Mouse (Mus musculus): Measurements from ENCODE around the gene Slc9c1.

DNA sequence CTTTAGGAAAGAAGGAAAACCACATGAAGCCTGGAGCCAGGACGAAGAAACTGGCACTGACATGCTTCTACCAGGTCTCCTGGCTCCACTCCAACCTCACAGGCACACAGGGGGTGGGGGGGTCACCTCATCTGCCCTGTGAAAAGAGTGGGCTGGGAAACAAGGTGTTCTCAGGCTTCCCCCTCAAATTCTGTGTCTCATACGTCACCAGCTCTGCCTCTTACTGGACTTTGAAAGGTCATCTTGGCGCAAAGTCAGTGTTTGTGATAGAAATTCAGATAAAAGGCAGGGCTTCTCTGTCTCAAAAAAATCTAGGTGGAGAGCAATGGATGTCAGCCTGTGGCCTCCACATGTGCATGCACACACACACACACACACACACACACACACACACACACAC is 106.2 kb downstream of the Slc9c1 start:
- TF ChIP-seq POLR2A (IDR thresholded peaks at IDR 0.05; ENCODE audit: extremely low read depth, insufficient read depth, low read length) (no peak), CTCF (IDR thresholded peaks at IDR 0.05; ENCODE audit: low read depth, low read length) (no peak)

Data from liver, adult 2 months (tissue).